Mouse (Mus musculus) limb, embryonic 15.5 days (tissue): ENCODE measurements around the gene Ascc3. TPM values are rescaled to one million over a fixed set of nuclear protein-coding genes. Genes with fewer than 3 reads are reported as not detected.

ENCODE experiments used
- ATAC-seq: fragments of 200-750 bp; cut with Nextera tagmentation; 2 replicates; pipeline ENCODE4 v1.8.0; 2017; ENCODE audit warnings: low read depth, moderate TSS enrichment; ENCODE audit not compliant: insufficient number of reproducible peaks, low FRiP score, low TSS enrichment
- H3K27ac ChIP-seq: fragments of 300-500 bp; sonication (generic); 2 replicates; pipeline ENCODE4 v1.5.1; 2015; ENCODE audit warnings: moderate library complexity, mild to moderate bottlenecking, inconsistent platforms
- H3K27me3 ChIP-seq: fragments of 300-500 bp; sonication (generic); 2 replicates; pipeline ENCODE4 v1.6.1; 2015; ENCODE audit warnings: inconsistent platforms
- H3K36me3 ChIP-seq: fragments of 300-500 bp; sonication (generic); 2 replicates; pipeline ENCODE4 v1.6.1; 2015; ENCODE audit warnings: inconsistent platforms
- H3K4me1 ChIP-seq: fragments of 300-500 bp; sonication (generic); 2 replicates; pipeline ENCODE4 v1.6.1; 2015; ENCODE audit warnings: inconsistent platforms
- H3K4me2 ChIP-seq: fragments of 300-500 bp; sonication (generic); 2 replicates; pipeline ENCODE4 v1.6.1; 2015; ENCODE audit warnings: mild to moderate bottlenecking, inconsistent platforms
- H3K4me3 ChIP-seq: fragments of 300-500 bp; sonication (generic); 2 replicates; pipeline ENCODE4 v1.5.1; 2015; ENCODE audit warnings: mild to moderate bottlenecking, inconsistent platforms
- H3K9ac ChIP-seq: fragments of 300-500 bp; sonication (generic); 2 replicates; pipeline ENCODE4 v1.6.1; 2015; ENCODE audit warnings: inconsistent platforms
- H3K9me3 ChIP-seq: fragments of 300-500 bp; sonication (generic); 2 replicates; pipeline ENCODE4 v1.6.1; 2016; ENCODE audit warnings: inconsistent platforms
- WGBS: fragments of 180-500 bp; shearing (Covaris S2); methylation state at CpG from one replicate; pipeline ENCODE4 v1.1.7; 2015; 5-methylcytosine and 5-hydroxymethylcytosine counted together
- polyA plus RNA-seq: library from polyadenylated mRNA; unstranded; fragments of >200 nt; fragmentation: Nextera tagmentation; extraction: Ambion mirVana; gene quantifications from 2 replicates; pipeline ENCODE4 v1.2.1, GENCODE M21; 2015

Gene Ascc3
- polyA plus RNA-seq, 1 experiment from 2014 or later: 20.2 TPM

GRCm38 (mm10) chr10:50895881-50896766 is 303.7 kb downstream of the Ascc3 start:
- H3K4me1 ChIP-seq: peaks cover 37% of the 10 kb centered on the region
- no peak overlapping the region for H3K27ac ChIP-seq
- 8% methylated on average over 21 of the region's 21 CpGs for WGBS
- no peaks in the 10 kb centered on the region for H3K9me3 ChIP-seq
- H3K27me3 ChIP-seq: peaks cover 82% of the 10 kb centered on the region
- H3K4me2 ChIP-seq: no peak overlapping the region
- H3K4me3 ChIP-seq: peak overlapping the region; percentile 53; the same call in 1 of the 2 replicates
- no peak for ATAC-seq
- H3K9ac ChIP-seq: no peak overlapping the region
- no peaks in the 10 kb centered on the region for H3K36me3 ChIP-seq

GRCm38 (mm10) chr10:50896767-50897390 is 304.4 kb downstream of the Ascc3 start:
- no peak overlapping the region for H3K27ac ChIP-seq
- H3K4me1 ChIP-seq: peaks cover 39% of the 10 kb centered on the region
- no peak for ATAC-seq
- H3K27me3 ChIP-seq: peaks cover 85% of the 10 kb centered on the region
- H3K9ac ChIP-seq: no peak overlapping the region
- H3K4me2 ChIP-seq: no peak overlapping the region
- no peaks in the 10 kb centered on the region for H3K36me3 ChIP-seq
- no peaks in the 10 kb centered on the region for H3K9me3 ChIP-seq
- WGBS: 17% methylated on average over 3 of the region's 3 CpGs
- H3K4me3 ChIP-seq: no peak overlapping the region

GRCm38 (mm10) chr10:50897530-50898471 is 305.3 kb downstream of the Ascc3 start:
- WGBS: 4% methylated on average over 32 of the region's 32 CpGs
- ATAC-seq: no peak
- Histone ChIP-seq H3K4me2 (no peak overlapping the region), H3K27me3 (peaks cover 85% of the 10 kb centered on the region), H3K4me1 (peaks cover 32% of the 10 kb centered on the region), H3K27ac (no peak overlapping the region), H3K9ac (no peak overlapping the region), H3K9me3 (no peaks in the 10 kb centered on the region), H3K36me3 (no peaks in the 10 kb centered on the region), H3K4me3 (peak overlapping the region; percentile 12; the same call in 1 of the 2 replicates)

GRCm38 (mm10) chr10:50898621-50899020 is 306.2 kb downstream of the Ascc3 start:
- Histone ChIP-seq H3K4me2 (no peak overlapping the region), H3K27ac (no peak overlapping the region), H3K9ac (no peak overlapping the region), H3K9me3 (no peaks in the 10 kb centered on the region), H3K27me3 (peaks cover 83% of the 10 kb centered on the region), H3K36me3 (no peaks in the 10 kb centered on the region), H3K4me3 (no peak overlapping the region), H3K4me1 (peaks cover 36% of the 10 kb centered on the region)
- WGBS: 24% methylated on average over 2 of the region's 2 CpGs
- ATAC-seq: no peak

- Histone ChIP-seq H3K9me3 (no peaks in the 10 kb centered on the region), H3K4me3 (peak overlapping the region; percentile 19), H3K4me1 (peaks cover 28% of the 10 kb centered on the region), H3K4me2 (no peak overlapping the region), H3K27ac (no peak overlapping the region), H3K27me3 (peaks cover 83% of the 10 kb centered on the region), H3K36me3 (no peaks in the 10 kb centered on the region), H3K9ac (no peak overlapping the region)
- no peak for ATAC-seq
- 7% methylated on average over 21 of the region's 21 CpGs for WGBS
Measured at GRCm38 (mm10) chr10:50899846-50900745, 307.6 kb downstream of the Ascc3 start.
